In the genomic region with DNA sequence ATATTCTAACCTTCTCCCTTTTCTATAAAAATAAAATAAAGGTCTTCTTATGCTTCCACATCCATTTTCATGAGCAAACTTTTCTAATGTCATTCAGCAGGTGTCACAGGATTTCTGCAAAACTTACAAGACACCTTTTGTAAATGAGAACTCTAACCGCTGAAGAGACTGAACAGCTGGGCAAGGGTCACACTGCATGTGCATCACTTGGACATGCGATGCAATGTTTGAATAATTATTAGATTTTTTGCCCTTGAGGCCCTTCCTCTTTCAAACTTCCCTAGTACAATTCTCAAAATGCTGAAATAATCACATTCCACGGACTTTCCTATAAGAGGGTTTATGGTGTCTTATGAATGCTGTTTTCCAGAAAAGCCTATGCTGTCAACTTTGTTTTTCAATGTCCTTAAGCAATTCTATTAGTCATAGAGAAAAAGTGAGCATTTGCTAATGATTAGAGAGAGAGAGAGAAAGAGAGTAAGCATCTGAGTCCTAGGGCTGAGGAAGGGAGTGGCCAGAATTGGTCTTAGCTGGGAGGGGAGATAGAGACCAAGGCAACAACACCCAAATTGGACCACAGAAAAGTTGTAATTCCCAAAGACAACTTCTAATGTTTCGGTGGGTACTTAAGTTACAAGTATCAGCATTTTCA, we compare ENCODE assay signal across 8 mouse cellular contexts. TPM values are rescaled to one million over a fixed set of nuclear protein-coding genes. Genes with fewer than 3 reads are reported as not detected.
DNase-seq lines count a peak whose midpoint lies in the region; ATAC-seq and TF ChIP-seq lines count a peak whose summit lies in the region.

No protein-coding gene starts in this region.

- TF ChIP-seq POLR2A in olfactory bulb, adult 2 months (IDR thresholded peaks at IDR 0.05; ENCODE audit: insufficient read depth, low read depth, low read length): no peak

- no peaks in the 10 kb centered on the region for H3K36me3 ChIP-seq in neural tube, embryonic 11.5 days (ENCODE audit: control insufficient read depth, insufficient read depth, low read length)
- H3K36me3 ChIP-seq in forebrain, embryonic 10.5 days (replicated peaks): no peaks in the 10 kb centered on the region

- peaks cover 2% of the 10 kb centered on the region; the same call in 1 of the 2 replicates for H3K4me1 ChIP-seq in neural tube, embryonic 11.5 days (ENCODE audit: control insufficient read depth, insufficient read depth, low read length)
- peaks cover 50% of the 10 kb centered on the region for H3K4me1 ChIP-seq in forebrain, embryonic 10.5 days
- no peaks in the 10 kb centered on the region for H3K4me1 ChIP-seq in olfactory bulb, adult 2 months (ENCODE audit: control insufficient read depth, insufficient read depth, low read length)

- no peak for DNase-seq in neural tube, embryonic 11.5 days (ENCODE audit: low spot score)
- no peak for DNase-seq in neural tube, embryonic 10.5 days (ENCODE audit: extremely low spot score, low spot score)
- DNase-seq in forebrain, embryonic 10.5 days (ENCODE audit: extremely low spot score, low spot score): no peak
- DNase-seq in kidney, postnatal 36 days: peak; percentile 33 to 37
- no peak for DNase-seq in adrenal gland, postnatal 25 days
- no peak for DNase-seq in layer of hippocampus, adult 9-11 months
- no peak for DNase-seq in left cerebral cortex, postnatal 25 days (ENCODE audit: low spot score in 2 of 2)

- no peaks in the 10 kb centered on the region for H3K27me3 ChIP-seq in neural tube, embryonic 11.5 days (ENCODE audit: control insufficient read depth, insufficient read depth, low read length)
- no peaks in the 10 kb centered on the region for H3K27me3 ChIP-seq in forebrain, embryonic 10.5 days (ENCODE audit: poor library complexity, severe bottlenecking)

- intact Hi-C loops in left cerebral cortex, postnatal 25 days (cut with DNase I): loop anchor here (5.0 kb wide), 1 partner anchor 66 kb away; no protein-coding TSS in a partner anchor

- H3K9me3 ChIP-seq in neural tube, embryonic 11.5 days (ENCODE audit: control insufficient read depth, low read length): no peaks in the 10 kb centered on the region
- no peaks in the 10 kb centered on the region for H3K9me3 ChIP-seq in forebrain, embryonic 10.5 days

- no peak overlapping the region for H3K27ac ChIP-seq in neural tube, embryonic 11.5 days (ENCODE audit: low read depth, low read length)
- H3K27ac ChIP-seq in forebrain, embryonic 10.5 days: peak overlapping the region; percentile 97; the same call in 1 of the 2 replicates
- no peak overlapping the region for H3K27ac ChIP-seq in olfactory bulb, adult 2 months (ENCODE audit: insufficient read depth, low read depth, low read length)

- ATAC-seq in neural tube, embryonic 11.5 days (ENCODE audit: insufficient read depth, low FRiP score, low TSS enrichment): no peak

- TF ChIP-seq CTCF in olfactory bulb, adult 2 months (IDR thresholded peaks at IDR 0.05; ENCODE audit: insufficient read depth, low read depth, low read length): no peak

- H3K4me2 ChIP-seq in neural tube, embryonic 11.5 days (ENCODE audit: low read depth): peak overlapping the region; percentile 71

- H3K9ac ChIP-seq in neural tube, embryonic 11.5 days (ENCODE audit: low read length): no peak overlapping the region

- WGBS in neural tube, embryonic 11.5 days: 83% methylated on average over 4 of the region's 4 CpGs
- WGBS in forebrain, embryonic 10.5 days: 79% methylated on average over 4 of the region's 4 CpGs
- WGBS in olfactory bulb, adult 2 months: 73% methylated on average over 4 of the region's 4 CpGs

- H3K4me3 ChIP-seq in neural tube, embryonic 11.5 days (ENCODE audit: low read depth, low read length): peak overlapping the region; percentile 63
- H3K4me3 ChIP-seq in forebrain, embryonic 10.5 days: peak overlapping the region; percentile 78
- peak overlapping the region; percentile 76; the same call in 1 of the 2 replicates for H3K4me3 ChIP-seq in olfactory bulb, adult 2 months (ENCODE audit: insufficient read depth, low read depth, low read length)

RNA-seq across cellular contexts. Expression of a gene that starts 1.3 kb away (rescaled TPM):
- 7.3 and 8.1 TPM in 2 replicates for polyA plus RNA-seq in neural tube, embryonic 11.5 days (2014; fragmentation: Nextera tagmentation; extraction: Ambion mirVana)
- polyA plus RNA-seq in forebrain, embryonic 10.5 days (2016; fragmentation: Nextera tagmentation; extraction: Ambion mirVana): 15.5 and 17.3 TPM in 2 replicates
- polyA plus RNA-seq in olfactory bulb, adult 2 months (2012; ENCODE audit: insufficient read depth, insufficient read length, low replicate concordance, missing spikeins): not detected in 2 replicates
- 27.1 and 29.1 TPM in 2 replicates for total RNA-seq in adrenal gland, postnatal 25 days (2021)
- 10 to 100 TPM; 69.9 to 77.0 TPM for total RNA-seq in left cerebral cortex, postnatal 25 days (2021)

RNA-seq across cellular contexts. Expression of a gene that starts 53.2 kb away (rescaled TPM):
- polyA plus RNA-seq in neural tube, embryonic 11.5 days (2014; fragmentation: Nextera tagmentation; extraction: Ambion mirVana): 6.0 and 8.7 TPM in 2 replicates
- polyA plus RNA-seq in forebrain, embryonic 10.5 days (2016; fragmentation: Nextera tagmentation; extraction: Ambion mirVana): 108 and 115 TPM in 2 replicates
- not detected in 2 replicates for polyA plus RNA-seq in olfactory bulb, adult 2 months (2012; ENCODE audit: insufficient read depth, insufficient read length, low replicate concordance, missing spikeins)
- not detected in 2 replicates for total RNA-seq in adrenal gland, postnatal 25 days (2021)
- total RNA-seq in left cerebral cortex, postnatal 25 days (2021): 10 to 100 TPM; 76.6 to 86.9 TPM

Comparison
In these comparisons a context has a peak if more than half of its experiments do, and no peak if none do; other contexts are left out.
1. DNase-seq: peak in kidney, postnatal 36 days (2 of 2); none in neural tube, embryonic 11.5 days (single experiment), neural tube, embryonic 10.5 days (single experiment), forebrain, embryonic 10.5 days (single experiment), adrenal gland, postnatal 25 days (single experiment), layer of hippocampus, adult 9-11 months (single experiment) and left cerebral cortex, postnatal 25 days (0 of 2).
2. RNA of a gene that starts 53.2 kb away (polyA plus RNA-seq): 108 to 115 TPM in forebrain, embryonic 10.5 days; 6.0 to 8.7 TPM in neural tube, embryonic 11.5 days and not detected in olfactory bulb, adult 2 months; every median in the first group is over 10 times any median in the second.
3. Peak in every context shown above with its lines, with median percentiles within 50 percentile points of each other: H3K4me3 ChIP-seq.